Mouse (Mus musculus) hindbrain, embryonic 14.5 days (tissue): ENCODE data around the gene Uxs1. TPM values are rescaled to one million over a fixed set of nuclear protein-coding genes. Genes with fewer than 3 reads are reported as not detected.

ENCODE experiments used
- ATAC-seq: fragments of 200-750 bp; cut with Nextera tagmentation; 2 replicates; pipeline ENCODE4 v1.8.0; 2017; ENCODE audit warnings: moderate number of reproducible peaks, mild to moderate bottlenecking, moderate TSS enrichment, moderate library complexity; ENCODE audit not compliant: low FRiP score
- DNase-seq: peaks from one replicate; pipeline ENCODE4 v3.0.0-alpha.2; 2015; ENCODE audit warnings: low spot score
- H3K27ac ChIP-seq: fragments of 300-500 bp; sonication (generic); 2 replicates; pipeline ENCODE4 v1.5.1; 2014; ENCODE audit warnings: mild to moderate bottlenecking, moderate library complexity
- H3K27me3 ChIP-seq: fragments of 300-500 bp; sonication (generic); 2 replicates; pipeline ENCODE4 v1.6.1; 2014; ENCODE audit warnings: mild to moderate bottlenecking, low read length, mixed read lengths; ENCODE audit not compliant: control insufficient read depth, insufficient read depth
- H3K36me3 ChIP-seq: fragments of 300-500 bp; sonication (generic); replicated peaks from 2 replicates; pipeline ENCODE4 v1.6.1; 2014; ENCODE audit not compliant: control insufficient read depth, insufficient read depth
- H3K4me1 ChIP-seq: fragments of 300-500 bp; sonication (generic); replicated peaks from 2 replicates; pipeline ENCODE4 v1.6.1; 2014; ENCODE audit warnings: antibody characterized with exemption, low read length, mixed read lengths; ENCODE audit not compliant: control insufficient read depth, insufficient read depth
- H3K4me2 ChIP-seq: fragments of 300-500 bp; sonication (generic); replicated peaks from 2 replicates; pipeline ENCODE4 v1.6.1; 2014; ENCODE audit warnings: mild to moderate bottlenecking, moderate library complexity
- H3K4me3 ChIP-seq: fragments of 300-500 bp; sonication (generic); replicated peaks from 2 replicates; pipeline ENCODE4 v1.5.1; 2014; ENCODE audit warnings: mild to moderate bottlenecking, low read length
- H3K9ac ChIP-seq: fragments of 300-500 bp; sonication (generic); 2 replicates; pipeline ENCODE4 v1.6.1; 2014
- H3K9me3 ChIP-seq: fragments of 300-500 bp; sonication (generic); 2 replicates; pipeline ENCODE4 v1.6.1; 2016; ENCODE audit warnings: low read length; ENCODE audit not compliant: control insufficient read depth
- WGBS: fragments of 180-500 bp; shearing (Covaris S2); extraction: QIAGEN DNeasy Blood & Tissue Kit; methylation state at CpG from one replicate; pipeline ENCODE4 v1.1.7; 2014; 5-methylcytosine and 5-hydroxymethylcytosine counted together
- polyA plus RNA-seq: library from polyadenylated mRNA; unstranded; fragments of >200 nt; fragmentation: Nextera tagmentation; extraction: Ambion mirVana; gene quantifications from 2 replicates; pipeline ENCODE4 v1.2.1, GENCODE M21; 2014

Gene Uxs1
- polyA plus RNA-seq, 1 experiment from 2014 or later: 17.7 TPM

DNA sequence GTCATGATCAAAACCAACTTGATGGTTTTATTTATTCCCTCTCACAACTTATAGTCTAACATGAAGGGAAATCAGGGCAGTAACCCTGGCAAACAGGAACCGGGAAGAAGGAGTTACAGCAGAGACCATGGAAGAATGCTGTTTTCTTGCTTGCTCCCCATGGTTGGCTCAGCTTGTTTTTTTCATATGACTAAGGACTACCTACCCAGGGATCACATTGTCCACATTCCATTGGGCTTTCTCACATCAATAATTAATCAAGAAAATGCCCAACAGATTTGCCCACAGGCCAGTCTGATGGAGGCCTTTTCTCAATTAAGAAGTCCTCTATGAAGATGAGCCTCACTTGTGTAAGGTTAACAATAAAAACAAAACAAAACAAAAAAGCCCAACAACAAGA is 9.6 kb upstream of the Uxs1 start:
- no peak overlapping the region for H3K9ac ChIP-seq
- no peak overlapping the region for H3K4me3 ChIP-seq
- no peak for ATAC-seq
- H3K9me3 ChIP-seq: no peaks in the 10 kb centered on the region
- DNase-seq: no peak
- no peaks in the 10 kb centered on the region for H3K36me3 ChIP-seq
- WGBS: 95% methylated on average over 1 of the region's 1 CpGs
- no peaks in the 10 kb centered on the region for H3K4me1 ChIP-seq
- H3K27me3 ChIP-seq: no peaks in the 10 kb centered on the region
- no peak overlapping the region for H3K27ac ChIP-seq
- no peak overlapping the region for H3K4me2 ChIP-seq

DNA sequence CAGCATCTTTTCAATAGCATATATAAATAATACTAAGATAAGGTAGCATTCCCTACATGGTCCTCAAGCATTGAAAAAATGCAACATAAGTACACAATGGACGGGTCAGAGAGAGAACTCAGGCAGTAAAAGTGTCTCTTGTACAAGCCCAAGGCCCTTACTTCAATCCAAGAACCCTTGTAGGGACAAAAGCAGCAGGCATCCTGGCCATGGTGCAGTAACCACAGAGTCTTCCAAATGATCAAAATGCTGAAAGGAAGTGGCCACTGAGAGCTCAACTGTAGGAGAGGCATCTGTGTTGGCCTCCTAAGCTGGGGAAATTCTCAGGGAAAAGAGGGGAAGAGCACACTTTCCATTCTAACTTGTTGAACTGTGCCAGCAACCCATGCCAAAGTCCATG is 2.5 kb upstream of the Uxs1 start:
- H3K9ac ChIP-seq: no peak overlapping the region
- no peak overlapping the region for H3K27ac ChIP-seq
- H3K27me3 ChIP-seq: no peaks in the 10 kb centered on the region
- DNase-seq: no peak
- H3K4me3 ChIP-seq: no peak overlapping the region
- no peak overlapping the region for H3K4me2 ChIP-seq
- WGBS: 74% methylated on average over 1 of the region's 1 CpGs
- H3K4me1 ChIP-seq: peaks cover 15% of the 10 kb centered on the region
- H3K36me3 ChIP-seq: no peaks in the 10 kb centered on the region
- no peak for ATAC-seq
- H3K9me3 ChIP-seq: no peaks in the 10 kb centered on the region

DNA sequence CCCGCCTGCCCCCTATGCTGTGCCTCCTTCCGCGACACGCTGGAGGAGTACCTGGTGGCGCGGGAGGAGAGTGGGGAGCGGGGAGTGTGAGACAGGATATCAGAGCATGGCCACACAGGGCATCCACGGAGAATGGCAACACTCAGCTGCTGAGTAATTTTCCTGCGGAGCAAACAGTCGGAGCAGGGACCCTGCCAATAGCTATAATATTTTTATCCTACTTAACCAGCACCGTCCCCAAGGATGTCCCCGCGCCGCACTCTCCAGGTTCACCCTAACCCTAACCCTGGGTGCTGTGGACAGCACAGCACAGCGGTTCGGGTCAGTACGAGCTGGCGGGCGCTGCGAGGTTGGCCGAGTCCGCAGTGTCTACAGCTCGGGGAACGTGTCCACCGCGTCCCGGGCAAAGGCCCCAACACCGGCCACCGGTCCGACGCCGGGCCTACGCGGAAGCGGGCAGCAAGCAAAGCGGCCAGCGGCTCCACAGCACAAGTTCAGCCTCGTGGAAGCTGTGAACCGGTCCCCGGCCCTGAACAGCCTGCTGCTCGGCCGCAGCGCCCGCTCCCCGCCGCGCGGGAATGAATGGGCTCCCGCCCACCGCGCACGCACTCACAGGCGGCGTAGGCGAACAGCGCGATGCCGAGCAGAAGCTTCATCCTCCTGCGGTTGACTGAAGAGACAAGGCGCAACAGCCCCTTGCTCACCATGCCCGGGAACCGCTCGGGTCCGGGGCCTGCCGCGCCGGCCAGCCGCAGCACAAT is 418 bp downstream of the Uxs1 start:
- no peaks in the 10 kb centered on the region for H3K9me3 ChIP-seq
- peak; percentile 71 for ATAC-seq
- H3K4me1 ChIP-seq: peaks cover 18% of the 10 kb centered on the region
- peak overlapping the region; percentile 90 for H3K9ac ChIP-seq
- DNase-seq: peak; percentile 42
- peak overlapping the region; percentile 96 for H3K4me3 ChIP-seq
- WGBS: under 1% methylated on average over 66 of the region's 68 CpGs
- peak overlapping the region; percentile 91 for H3K4me2 ChIP-seq
- H3K27ac ChIP-seq: peak overlapping the region; percentile 96
- no peaks in the 10 kb centered on the region for H3K36me3 ChIP-seq
- H3K27me3 ChIP-seq: no peaks in the 10 kb centered on the region

DNA sequence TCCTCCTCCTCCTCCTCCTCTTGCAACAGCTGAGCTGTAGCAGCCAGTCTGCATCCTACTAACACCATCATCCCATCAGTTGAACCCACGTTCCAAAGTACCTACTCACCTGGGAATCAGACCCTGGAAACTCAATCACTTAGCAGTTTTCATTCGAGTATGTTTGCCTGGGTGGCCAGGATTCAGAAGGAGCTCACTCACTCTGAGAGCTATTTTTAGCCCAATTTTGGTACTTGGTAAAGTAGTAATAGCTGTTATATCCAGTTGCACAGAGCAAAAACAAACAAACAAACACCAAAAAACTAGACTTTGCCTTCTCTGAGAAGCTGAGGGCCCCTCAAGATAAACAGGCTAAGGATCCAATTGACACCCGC is 985 bp downstream of the Uxs1 start:
- Histone ChIP-seq H3K4me3 (peak overlapping the region; percentile 96), H3K4me2 (peak overlapping the region; percentile 91), H3K27ac (peak overlapping the region; percentile 96), H3K36me3 (no peaks in the 10 kb centered on the region), H3K27me3 (no peaks in the 10 kb centered on the region), H3K4me1 (peaks cover 18% of the 10 kb centered on the region), H3K9ac (peak overlapping the region; percentile 90), H3K9me3 (no peaks in the 10 kb centered on the region)
- 0% methylated on average over 3 of the region's 3 CpGs for WGBS
- ATAC-seq: no peak
- no peak for DNase-seq

GRCm38 (mm10) chr1:43823406-43823805 is 4.2 kb downstream of the Uxs1 start:
- ATAC-seq (no peak), DNase-seq (no peak)
- no peaks in the 10 kb centered on the region for H3K27me3 ChIP-seq
- peaks cover 18% of the 10 kb centered on the region for H3K4me1 ChIP-seq
- H3K4me2 ChIP-seq: no peak overlapping the region
- no peaks in the 10 kb centered on the region for H3K9me3 ChIP-seq
- no peak overlapping the region for H3K9ac ChIP-seq
- no peak overlapping the region for H3K4me3 ChIP-seq
- H3K27ac ChIP-seq: no peak overlapping the region
- H3K36me3 ChIP-seq: no peaks in the 10 kb centered on the region
- WGBS: 66% methylated on average over 1 of the region's 1 CpGs

- Histone ChIP-seq H3K4me2 (no peak overlapping the region), H3K36me3 (no peaks in the 10 kb centered on the region), H3K27me3 (no peaks in the 10 kb centered on the region), H3K9me3 (no peaks in the 10 kb centered on the region), H3K4me3 (no peak overlapping the region), H3K9ac (no peak overlapping the region), H3K27ac (no peak overlapping the region), H3K4me1 (peaks cover 18% of the 10 kb centered on the region)
- no peak for DNase-seq
- WGBS: 83% methylated on average over 5 of the region's 5 CpGs
- no peak for ATAC-seq
Observed at GRCm38 (mm10) chr1:43822586-43822985, 5.0 kb downstream of the Uxs1 start.

DNA sequence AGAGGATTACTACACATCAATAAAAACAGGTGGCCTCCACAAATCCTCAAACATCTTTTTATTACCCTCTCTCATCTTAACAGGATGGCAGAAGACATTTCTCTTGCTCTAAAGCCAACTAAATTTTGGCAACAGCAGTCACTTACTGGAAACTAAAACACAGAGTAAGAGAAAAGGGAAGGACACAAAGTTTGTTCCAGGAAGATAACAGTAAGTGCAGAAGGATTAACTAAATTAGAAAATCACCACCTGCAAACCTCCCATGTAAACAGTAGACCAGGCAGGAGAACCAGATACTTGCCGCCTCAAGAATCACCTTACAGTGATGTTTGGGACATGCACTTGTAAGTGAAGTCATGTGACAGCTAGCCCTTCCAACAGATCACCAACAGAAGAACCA is 5.8 kb downstream of the Uxs1 start:
- H3K4me3 ChIP-seq: no peak overlapping the region
- DNase-seq (no peak), ATAC-seq (no peak)
- H3K4me2 ChIP-seq: no peak overlapping the region
- no peaks in the 10 kb centered on the region for H3K27me3 ChIP-seq
- H3K9ac ChIP-seq: no peak overlapping the region
- peaks cover 18% of the 10 kb centered on the region for H3K4me1 ChIP-seq
- H3K9me3 ChIP-seq: no peaks in the 10 kb centered on the region
- H3K36me3 ChIP-seq: no peaks in the 10 kb centered on the region
- H3K27ac ChIP-seq: no peak overlapping the region
- 100% methylated on average over 1 of the region's 1 CpGs for WGBS

- no peak for ATAC-seq
- no peaks in the 10 kb centered on the region for H3K36me3 ChIP-seq
- H3K27ac ChIP-seq: no peak overlapping the region
- no peaks in the 10 kb centered on the region for H3K27me3 ChIP-seq
- WGBS: 50% methylated on average over 1 of the region's 1 CpGs
- H3K9ac ChIP-seq: no peak overlapping the region
- no peak for DNase-seq
- no peak overlapping the region for H3K4me2 ChIP-seq
- no peaks in the 10 kb centered on the region for H3K9me3 ChIP-seq
- H3K4me1 ChIP-seq: peaks cover 8% of the 10 kb centered on the region
- no peak overlapping the region for H3K4me3 ChIP-seq
Observed at GRCm38 (mm10) chr1:43820571-43820970, 7.0 kb downstream of the Uxs1 start.

GRCm38 (mm10) chr1:43819091-43819490 is 8.5 kb downstream of the Uxs1 start:
- Histone ChIP-seq H3K4me1 (no peaks in the 10 kb centered on the region), H3K4me2 (no peak overlapping the region), H3K9me3 (no peaks in the 10 kb centered on the region), H3K36me3 (no peaks in the 10 kb centered on the region), H3K4me3 (no peak overlapping the region), H3K27me3 (no peaks in the 10 kb centered on the region), H3K27ac (no peak overlapping the region), H3K9ac (no peak overlapping the region)
- DNase-seq (no peak), ATAC-seq (no peak)
- 81% methylated on average over 2 of the region's 2 CpGs for WGBS

DNA sequence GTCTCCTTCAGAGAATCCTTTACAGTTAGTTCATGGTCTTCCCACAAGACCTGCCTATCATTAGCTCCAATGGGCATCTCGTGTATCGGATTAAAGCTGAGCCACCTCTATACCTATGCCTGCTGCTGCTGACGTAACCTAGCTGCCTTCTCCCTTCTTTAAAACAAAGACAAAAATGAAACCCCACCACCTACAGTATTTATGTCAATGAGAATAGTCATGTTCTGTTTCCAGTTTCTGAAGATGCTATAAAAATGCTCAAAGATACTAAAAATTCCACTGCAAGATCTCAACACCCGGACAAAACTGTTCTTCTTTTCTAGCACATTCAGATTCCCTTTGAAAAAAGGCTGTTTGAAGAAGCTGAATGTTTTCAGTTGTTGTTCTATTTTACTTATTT is 9.2 kb downstream of the Uxs1 start:
- H3K4me1 ChIP-seq: no peaks in the 10 kb centered on the region
- DNase-seq: no peak
- 88% methylated on average over 4 of the region's 4 CpGs for WGBS

More for the DNA sequence above, 9.2 kb downstream of the Uxs1 start:
- no peak overlapping the region for H3K4me3 ChIP-seq
- H3K36me3 ChIP-seq: no peaks in the 10 kb centered on the region
- ATAC-seq: no peak
- H3K9me3 ChIP-seq: no peaks in the 10 kb centered on the region
- no peaks in the 10 kb centered on the region for H3K27me3 ChIP-seq
- H3K27ac ChIP-seq: no peak overlapping the region
- H3K9ac ChIP-seq: no peak overlapping the region
- H3K4me2 ChIP-seq: no peak overlapping the region
